Mouse (Mus musculus): ENCODE data around the gene Sbk3. TPM values are rescaled to one million over a fixed set of nuclear protein-coding genes. Genes with fewer than 3 reads are reported as not detected.

Gene Sbk3
- polyA plus RNA-seq, 1 experiment: 2.2 TPM

DNA sequence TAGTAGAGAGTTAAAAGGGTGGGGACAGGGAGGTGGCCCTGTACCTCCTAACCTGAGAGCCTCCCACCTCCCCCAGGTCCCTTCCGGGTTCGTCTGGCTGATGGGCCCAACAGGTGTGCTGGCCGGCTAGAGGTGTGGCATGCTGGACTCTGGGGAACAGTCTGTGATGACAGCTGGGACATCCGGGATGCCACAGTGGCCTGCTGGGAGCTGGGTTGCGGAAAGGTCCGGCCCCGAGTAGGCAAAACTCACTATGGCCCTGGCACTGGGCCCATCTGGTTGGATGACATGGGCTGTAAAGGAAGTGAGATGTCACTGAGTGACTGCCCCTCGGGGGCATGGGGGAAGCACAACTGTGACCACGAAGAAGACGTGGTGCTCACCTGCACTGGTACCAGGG, 34.1 kb downstream of the Sbk3 start:
- DNase-seq (ENCODE audit: extremely low spot score in 1 of 2, low spot score in 1 of 2): no peak

DNA sequence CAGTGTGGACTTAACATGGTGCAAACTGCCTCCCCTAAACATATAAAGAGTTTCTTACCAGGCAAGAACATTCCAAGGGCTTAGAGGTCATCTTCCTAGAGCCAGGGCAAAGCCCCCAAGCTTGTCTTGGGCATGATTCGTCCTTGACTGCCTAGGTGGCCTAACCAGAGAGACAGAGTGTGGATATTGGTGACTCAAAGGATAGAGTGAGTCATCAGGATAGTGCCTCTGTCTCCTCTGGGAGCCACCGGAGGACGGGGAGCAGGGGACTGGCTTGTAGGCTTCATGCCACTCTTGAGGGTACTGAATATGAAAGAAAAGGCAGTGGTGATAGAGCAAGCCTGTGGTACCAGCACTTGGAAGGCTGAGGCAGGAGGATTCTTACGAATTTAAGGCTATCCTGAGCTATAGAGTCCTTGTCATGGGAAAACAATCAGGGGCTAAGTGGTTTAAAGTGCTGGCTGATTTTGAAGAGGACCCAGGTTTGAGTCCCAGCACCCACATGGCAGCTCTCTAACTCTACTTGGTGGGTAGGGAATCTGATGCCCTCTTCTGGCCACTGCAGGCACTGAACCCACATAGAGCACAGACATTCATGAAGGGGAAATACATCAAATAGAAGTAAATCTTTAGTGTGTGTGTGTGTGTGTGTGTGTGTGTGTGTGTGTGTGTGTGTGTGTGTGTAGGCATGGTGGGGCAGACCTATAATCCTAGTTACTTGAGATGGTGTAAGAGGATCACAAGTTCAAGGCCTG, 36.6 kb downstream of the Sbk3 start:
- DNase-seq (ENCODE audit: extremely low spot score in 1 of 2, low spot score in 1 of 2): no peak

DNA sequence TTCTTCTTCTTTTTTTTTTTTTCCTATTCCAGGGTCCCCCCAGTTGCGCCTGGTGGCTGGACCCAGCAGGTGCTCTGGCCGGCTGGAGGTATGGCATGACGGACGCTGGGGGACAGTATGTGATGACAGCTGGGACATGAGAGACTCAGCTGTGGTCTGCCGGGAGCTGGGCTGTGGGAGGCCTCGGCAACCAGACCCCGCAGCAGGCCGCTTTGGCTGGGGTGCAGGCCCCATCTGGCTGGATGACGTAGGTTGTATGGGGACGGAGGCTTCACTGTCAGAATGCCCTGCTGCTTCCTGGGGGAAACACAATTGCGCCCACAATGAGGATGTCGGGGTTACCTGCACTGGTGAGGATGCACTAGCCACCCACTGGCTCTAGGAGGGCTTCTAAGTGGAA, 37.9 kb downstream of the Sbk3 start:
- DNase-seq (ENCODE audit: extremely low spot score in 1 of 2, low spot score in 1 of 2): no peak

DNA sequence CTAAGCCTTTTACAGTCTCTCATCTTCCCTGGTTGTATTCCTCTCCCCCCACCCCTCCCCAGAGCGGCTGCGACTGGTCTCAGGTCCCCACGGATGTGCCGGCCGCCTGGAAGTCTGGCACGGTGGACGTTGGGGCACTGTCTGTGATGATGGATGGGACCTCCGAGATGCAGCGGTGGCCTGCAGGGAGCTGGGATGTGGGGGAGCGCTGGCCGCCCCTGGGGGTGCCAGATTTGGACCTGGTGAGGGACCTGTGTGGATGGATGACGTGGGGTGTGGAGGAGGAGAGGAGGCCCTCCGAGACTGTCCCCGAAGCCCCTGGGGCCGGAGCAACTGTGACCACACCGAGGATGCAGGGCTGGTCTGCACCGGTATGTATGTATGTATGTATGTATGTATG, 42.6 kb downstream of the Sbk3 start:
- DNase-seq (ENCODE audit: extremely low spot score in 1 of 2, low spot score in 1 of 2): no peak

DNA sequence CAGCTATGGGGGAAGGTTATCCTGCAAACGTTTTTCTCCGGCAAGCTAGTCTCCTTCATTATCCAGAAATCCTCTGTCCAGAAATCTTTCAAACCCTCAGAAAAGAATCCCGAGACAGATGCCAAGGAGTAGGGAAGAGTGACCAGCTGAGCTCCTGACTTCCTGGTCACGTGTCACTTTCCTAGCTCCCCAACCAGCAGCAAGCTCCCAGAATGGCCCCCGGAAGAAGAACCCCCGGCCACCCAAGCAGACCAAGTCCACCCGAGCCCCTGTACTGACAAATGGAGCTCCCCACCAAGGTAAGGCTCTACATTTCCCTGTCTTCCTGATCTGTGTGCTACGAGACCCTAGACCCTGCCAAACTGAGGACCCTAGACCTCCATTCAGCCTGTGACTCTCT, 43.3 kb downstream of the Sbk3 start:
- DNase-seq (ENCODE audit: extremely low spot score in 1 of 2, low spot score in 1 of 2): no peak

DNA sequence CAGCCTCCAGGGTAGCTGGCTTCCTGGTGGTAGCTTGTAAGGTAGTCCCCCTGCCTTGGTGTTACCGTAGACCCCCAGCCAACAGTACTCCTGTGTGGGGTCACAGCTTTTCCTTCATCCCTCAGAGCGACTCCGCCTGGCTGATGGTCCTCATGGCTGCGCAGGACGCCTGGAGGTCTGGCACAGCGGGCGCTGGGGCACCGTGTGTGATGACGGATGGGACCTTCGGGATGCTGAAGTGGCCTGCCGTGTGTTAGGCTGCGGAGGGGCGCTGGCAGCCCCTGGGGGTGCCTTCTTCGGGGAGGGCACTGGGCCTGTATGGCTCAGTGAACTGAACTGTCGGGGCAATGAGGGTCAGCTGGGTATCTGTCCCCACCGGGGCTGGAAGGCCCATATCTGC, 44.1 kb downstream of the Sbk3 start:
- no peak for DNase-seq (ENCODE audit: extremely low spot score in 1 of 2, low spot score in 1 of 2)

DNA sequence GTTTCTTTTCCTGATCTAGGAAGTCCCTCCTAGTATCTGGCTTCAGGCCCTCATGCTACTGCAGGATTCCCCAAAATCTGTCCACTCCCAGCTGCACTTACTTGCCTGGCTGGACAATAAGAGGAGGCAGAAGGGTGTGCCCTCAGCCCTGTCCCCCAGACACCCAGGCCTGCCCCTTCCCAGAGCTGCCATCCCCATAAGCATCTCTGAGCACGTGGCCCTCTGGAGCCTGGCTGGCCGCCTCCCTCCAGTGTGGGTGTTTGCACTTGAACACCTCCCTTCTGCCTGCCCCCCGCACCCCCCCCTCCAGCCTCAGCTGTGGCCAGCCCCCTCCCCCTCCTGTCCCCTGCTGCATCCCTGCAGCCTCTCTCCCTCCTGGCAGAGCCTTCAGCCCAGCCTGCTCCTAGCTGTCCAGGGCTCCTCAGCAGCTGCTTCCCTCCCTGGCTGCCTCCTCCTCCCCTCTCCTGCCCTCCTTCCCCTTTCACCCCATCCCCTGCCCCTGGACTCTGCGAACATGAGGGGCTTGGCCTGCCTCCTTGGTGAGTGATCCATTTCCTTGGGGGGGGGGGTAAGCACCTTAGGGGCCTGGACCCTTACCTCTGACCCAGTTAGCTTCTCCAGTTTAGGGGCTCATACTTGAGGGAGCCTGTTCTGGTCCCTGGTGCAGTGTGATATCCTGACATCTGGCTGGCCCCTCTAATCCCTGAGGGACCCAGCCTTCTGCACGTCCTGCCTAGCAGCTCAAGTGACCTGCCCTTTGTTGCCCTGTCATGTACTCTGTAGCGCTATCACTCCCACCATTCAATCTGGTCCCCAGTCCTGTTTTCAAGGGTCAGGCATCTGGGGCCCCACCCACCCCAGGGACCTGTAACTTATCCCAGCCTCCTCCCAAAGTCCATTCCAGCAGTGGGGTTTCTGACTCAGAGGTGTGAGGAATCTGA, 45.3 kb downstream of the Sbk3 start, which contains the start of gene Ssc5d:
Ssc5d (plus strand) TSS at position 345 of the 941 bp plus-strand sequence.
- DNase-seq (ENCODE audit: extremely low spot score in 1 of 2, low spot score in 1 of 2): no peak

DNA sequence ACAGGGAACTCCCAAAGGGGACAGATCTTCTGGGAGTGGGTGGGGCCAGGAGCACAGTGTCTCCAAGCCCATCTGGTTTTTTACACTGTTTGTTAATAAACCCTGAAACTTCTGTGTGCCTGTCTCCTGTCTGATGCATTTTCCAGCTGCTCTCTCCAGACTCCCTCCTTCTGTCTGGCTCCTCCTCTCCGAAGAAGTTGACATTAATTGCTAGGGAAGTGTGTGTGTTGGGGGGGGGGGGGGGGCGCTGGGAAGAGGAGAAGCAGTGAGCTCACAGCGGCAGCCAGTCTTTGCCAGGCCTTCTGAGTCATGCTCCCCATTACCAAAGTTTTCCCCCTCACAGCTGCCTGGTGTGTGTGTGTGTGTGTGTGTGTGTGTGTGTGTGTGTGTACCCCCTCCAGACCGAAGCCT, 46.1 kb downstream of the Sbk3 start:
- DNase-seq (ENCODE audit: extremely low spot score in 1 of 2, low spot score in 1 of 2): peak in 1 of 2 experiments; percentile 52

DNA sequence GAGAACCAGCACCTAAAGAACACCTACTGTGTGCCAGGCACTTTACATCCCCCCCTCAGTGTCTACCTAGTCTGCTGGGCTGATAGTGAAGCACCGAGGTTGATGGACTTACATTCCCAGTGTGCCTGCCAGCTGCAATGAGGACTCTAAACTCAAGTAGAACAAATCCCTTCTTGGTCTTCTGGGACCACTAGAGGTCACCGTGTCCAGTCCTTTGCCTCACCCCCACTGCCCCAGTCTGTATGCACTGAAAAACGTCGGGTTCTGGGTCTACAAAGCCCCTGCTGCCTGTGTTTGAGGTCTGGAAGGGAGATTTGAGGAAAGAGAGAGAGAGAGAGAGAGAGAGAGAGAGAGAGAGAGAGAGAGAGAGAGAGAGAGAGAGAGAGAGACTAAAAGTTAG, 46.5 kb downstream of the Sbk3 start:
- DNase-seq (ENCODE audit: extremely low spot score in 1 of 2, low spot score in 1 of 2): no peak

DNA sequence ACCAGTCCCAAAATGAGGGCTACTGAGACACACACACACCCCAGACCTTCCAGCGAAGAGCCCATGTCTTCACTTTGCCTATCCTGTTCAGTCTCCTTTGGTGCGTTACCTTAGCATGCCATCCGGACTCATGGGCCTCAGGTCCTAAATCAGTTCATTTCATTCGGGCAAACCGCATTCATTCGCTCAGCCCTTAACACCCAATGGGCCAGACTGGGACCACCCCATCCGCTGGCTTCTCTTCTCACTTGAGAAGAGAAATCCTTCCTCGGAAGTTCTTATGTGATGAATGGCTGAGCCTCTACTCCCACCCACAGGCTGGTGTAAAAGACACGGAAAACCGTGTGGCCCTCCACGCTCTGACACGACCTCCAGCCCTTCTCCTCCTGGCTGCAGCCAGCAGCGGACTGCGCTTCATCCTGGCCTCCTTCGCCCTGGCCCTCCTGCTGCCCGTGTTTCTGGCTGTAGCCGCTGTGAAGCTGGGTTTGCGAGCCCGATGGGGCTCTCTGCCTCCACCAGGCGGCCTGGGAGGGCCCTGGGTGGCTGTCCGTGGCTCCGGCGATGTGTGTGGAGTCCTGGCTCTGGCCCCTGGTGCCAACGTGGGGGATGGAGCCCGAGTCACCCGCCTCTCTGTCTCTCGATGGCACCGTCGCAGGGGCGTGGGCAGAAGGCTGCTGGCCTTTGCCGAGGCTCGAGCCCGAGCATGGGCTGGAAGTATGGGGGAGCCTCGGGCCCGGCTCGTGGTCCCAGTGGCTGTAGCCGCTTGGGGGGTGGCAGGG, 47.2 kb downstream of the Sbk3 start:
- DNase-seq (ENCODE audit: extremely low spot score in 1 of 2, low spot score in 1 of 2): peak in 1 of 2 experiments; percentile 56

DNA sequence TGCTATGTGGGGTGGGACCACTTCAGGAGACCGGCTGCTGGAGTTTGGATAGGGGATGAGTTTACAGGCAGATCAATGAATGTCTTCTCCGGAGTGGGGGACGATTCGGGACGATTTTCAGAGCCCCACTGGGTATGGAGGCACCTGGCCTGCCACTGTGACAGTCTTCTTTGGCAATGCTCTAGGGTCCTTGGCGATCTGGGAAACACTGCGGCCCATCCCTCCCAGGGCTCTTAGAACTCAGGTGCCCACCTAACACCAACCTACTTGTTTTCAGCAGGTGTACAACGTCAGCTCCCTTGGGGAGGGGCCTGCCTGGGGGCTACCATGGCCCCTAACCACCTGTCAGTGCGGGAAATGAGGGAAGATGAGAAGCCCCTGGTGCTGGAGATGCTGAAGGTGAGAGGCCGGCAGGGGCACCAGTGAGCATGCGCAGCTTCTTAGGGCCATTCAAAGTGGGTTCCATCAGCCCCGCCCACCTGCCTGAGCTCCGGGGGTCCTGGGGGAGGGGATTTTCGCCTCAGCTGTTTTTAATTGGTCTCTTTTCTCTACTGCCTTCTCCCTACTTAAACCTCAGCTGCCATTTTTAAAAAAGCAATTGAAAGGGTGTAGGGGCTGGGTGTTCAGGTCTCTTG, 47.9 kb downstream of the Sbk3 start:
- DNase-seq (ENCODE audit: extremely low spot score in 1 of 2, low spot score in 1 of 2): peak; percentile 74 to 86

DNA sequence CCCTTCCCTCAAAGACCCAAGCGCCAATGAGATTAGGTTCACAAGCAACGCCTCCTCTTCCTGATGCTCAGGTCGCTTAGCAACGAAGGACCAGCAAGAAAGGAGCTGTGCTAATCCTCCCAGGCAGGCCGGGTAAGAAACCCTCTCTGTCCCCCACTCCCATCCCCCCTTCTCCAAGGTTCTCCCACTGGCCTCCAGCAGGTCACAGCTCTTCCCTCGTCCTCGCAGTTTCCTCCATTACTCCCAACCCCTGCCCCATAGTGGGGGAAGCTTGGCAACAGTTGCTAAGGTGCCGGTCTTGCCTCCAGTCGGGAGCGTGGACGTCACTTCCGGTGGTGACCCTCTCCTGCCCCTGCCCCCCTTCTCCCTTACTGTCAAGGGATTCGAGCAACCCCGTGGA, 48.5 kb downstream of the Sbk3 start:
- DNase-seq (ENCODE audit: extremely low spot score in 1 of 2, low spot score in 1 of 2): peak; percentile 87 to 91

DNA sequence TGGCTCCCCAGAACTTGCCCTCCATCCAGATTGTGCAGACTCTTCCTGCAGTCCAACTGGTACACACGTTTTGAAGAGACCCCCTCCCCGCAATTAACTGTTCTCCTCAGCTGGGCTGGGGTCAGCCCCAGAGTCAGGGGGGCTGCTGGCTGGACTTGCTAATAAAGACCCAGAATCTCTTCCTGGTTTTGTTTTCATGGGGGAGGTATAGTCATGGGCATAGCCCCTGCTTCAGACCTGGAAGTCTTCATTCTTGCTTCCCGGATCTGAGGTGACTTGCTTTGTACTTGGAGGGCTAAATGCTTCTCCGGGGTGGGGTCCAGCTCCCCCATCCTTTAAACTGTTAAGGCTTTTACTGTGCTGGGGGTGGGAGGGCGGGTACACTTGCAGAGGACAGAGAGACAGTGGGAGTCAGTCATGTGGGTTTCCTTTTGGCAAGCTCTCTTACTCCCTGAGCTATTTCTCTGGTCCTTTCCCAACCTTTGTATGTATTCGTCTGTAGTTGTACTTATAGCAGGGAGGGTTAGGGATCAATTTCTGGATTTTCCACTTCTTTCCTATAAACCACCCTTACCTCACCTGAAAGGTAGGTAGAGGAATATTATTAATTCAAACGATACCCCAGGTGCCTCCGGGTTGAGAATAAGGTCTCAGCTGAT, 49.0 kb downstream of the Sbk3 start, which contains the start of gene Nat14:
Nat14 (plus strand) TSS at position 205 of the 659 bp plus-strand sequence.
- no peak for DNase-seq (ENCODE audit: extremely low spot score in 1 of 2, low spot score in 1 of 2)

DNA sequence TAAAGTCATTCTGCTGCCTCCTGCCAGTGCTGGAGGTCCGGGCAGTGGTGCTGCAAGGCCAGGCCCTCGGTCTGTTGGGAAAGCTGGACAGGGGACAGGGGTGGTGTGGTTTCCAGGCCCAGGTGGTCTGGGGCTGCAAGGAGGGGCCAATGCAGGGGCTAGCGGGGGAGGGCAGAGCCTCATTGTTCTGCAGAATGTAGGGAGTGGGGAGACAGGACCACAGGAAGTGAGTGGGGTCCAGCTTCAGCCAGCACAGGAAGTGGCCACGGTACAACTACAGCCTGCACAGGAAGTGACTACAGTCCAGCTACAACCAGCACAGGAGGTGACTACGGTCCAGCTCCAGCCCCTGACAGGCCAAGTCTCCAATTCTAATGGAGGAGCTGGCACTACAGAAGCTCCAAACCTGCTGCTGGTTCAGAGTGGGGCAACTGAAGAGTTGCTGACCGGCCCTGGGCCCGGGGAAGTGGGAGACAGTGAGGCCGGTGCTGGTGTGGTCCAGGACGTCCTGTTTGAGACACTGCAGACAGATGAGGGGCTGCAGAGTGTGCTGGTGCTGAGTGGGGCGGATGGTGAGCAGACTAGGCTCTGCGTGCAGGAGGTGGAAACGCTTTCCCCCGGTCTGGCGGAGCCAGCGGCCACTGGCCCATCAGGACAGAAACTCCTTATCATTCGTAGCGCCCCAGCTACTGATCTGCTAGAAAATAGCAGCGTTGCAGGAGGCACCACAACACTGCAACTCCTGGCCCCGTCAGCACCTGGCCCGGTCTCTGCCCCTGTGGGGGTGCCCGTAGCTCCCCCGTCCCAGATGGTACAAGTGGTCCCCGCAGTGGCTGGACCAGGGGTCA, 49.8 kb downstream of the Sbk3 start:
- no peak for DNase-seq (ENCODE audit: extremely low spot score in 1 of 2, low spot score in 1 of 2)

DNA sequence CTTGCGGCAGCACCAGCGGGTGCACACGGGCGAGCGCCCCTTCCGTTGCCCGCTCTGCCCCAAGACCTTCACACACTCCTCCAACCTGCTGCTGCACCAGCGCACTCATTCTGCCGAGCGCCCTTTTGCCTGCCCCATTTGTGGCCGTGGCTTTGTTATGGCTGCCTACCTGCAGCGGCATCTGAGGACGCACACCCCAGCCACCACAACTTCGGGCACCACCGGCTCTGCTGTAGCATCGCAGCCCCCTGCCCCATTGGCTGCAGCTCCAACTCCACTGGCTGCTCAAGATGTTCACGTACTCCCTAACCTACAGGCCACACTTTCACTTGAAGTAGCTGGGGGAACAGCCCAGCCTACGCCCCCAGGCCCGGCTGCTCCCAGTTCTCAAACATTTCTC, 50.5 kb downstream of the Sbk3 start:
- DNase-seq (ENCODE audit: extremely low spot score in 1 of 2, low spot score in 1 of 2): no peak

DNA sequence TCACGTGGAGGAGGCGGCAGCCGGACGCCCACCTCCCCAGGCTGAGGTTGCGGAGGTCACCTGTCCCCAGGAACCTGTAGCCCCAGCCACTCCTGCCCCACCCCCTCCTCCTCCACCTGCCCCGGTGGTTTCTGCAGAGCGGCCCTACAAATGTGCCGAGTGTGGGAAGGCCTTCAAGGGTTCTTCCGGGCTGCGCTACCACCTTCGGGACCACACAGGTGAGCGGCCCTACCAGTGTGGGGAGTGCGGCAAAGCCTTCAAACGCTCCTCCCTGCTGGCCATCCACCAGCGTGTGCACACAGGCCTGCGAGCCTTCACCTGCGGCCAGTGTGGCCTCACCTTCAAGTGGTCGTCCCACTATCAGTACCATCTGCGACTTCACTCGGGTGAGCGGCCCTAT, 51.0 kb downstream of the Sbk3 start:
- DNase-seq (ENCODE audit: extremely low spot score in 1 of 2, low spot score in 1 of 2): no peak

DNA sequence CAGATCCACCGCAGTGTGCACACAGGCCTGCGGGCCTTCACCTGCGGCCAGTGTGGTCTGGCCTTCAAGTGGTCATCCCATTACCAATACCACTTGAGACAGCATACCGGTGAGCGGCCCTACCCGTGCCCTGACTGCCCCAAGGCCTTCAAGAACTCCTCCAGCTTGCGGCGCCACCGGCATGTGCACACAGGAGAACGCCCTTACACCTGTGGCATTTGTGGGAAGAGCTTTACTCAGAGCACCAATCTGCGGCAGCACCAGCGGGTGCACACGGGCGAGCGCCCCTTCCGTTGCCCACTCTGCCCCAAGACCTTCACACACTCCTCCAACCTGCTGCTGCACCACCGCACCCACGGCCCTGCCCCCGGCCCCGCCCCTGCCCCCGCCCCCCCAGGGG, 51.9 kb downstream of the Sbk3 start:
- DNase-seq (ENCODE audit: extremely low spot score in 1 of 2, low spot score in 1 of 2): no peak

DNA sequence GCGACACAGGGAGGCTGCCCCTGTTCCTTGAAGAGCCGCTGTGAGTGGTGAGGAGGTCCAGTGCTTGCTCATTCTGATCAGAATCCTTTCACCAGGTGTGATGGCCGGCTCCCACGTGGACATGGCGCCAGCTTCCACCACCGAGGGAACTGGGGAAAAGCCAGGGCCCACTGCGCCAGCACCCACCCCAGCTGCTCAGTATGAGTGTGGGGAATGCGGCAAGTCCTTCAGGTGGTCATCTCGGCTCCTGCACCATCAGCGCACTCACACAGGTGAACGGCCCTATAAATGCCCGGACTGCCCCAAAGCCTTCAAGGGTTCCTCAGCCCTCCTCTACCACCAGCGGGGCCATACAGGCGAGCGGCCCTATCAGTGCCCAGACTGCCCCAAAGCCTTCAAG, 52.3 kb downstream of the Sbk3 start:
- no peak for DNase-seq (ENCODE audit: extremely low spot score in 1 of 2, low spot score in 1 of 2)

DNA sequence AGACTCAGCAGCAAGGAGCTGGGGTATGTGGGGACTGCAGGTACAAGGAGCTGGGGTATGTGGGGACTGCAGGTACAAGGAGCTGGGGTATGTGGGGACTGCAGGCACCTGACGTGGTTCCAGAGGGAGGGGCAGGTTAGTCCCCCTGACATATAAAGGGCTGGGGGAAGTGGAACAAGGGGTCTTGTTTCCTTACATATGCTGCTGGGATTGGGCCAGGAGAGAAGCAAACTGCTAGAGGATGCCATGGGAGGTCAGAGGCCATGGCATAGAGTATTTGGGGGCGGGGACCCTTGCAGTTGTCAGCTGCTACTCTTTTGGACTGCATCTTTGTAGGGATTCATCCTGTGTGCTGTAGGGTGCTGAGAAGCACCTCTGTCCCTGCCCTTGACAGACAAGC, 53.5 kb downstream of the Sbk3 start:
- DNase-seq (ENCODE audit: extremely low spot score in 1 of 2, low spot score in 1 of 2): no peak
